Mouse (Mus musculus) kidney, adult 9 months (tissue): Measurements from ENCODE around the gene Irs1.

Experiments used
- DNase-seq: peaks from one replicate; pipeline ENCODE4 v3.0.0; 2022

Irs1 gene

DNA sequence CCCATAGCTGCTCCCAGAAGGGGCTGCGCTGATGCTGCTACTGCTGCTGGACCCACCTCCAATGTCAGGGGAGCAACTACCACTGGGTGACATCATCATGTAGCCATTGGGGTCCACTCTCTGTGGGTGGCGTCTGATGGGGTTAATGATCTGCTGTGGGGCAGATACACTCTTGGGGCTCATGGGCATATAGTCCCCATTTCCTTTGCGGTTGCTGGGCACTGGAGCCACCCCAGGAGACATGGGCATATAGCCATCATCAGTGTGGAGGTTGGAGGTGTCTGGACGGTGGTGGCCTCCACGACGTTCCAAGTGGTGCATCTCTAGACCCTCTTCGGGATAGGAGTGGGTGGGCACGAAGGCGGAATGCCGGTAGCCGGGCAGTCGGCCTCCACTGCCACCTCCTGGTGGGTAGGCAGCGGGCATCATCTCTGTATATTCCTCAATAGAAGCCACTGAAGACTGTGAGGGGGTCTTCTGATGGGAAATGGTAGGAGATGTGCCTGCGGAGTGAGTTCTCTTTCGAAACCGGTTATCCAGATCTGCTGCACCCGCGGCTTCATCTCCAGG is 2.7 kb downstream of the Irs1 start:
- no peak for DNase-seq

DNA sequence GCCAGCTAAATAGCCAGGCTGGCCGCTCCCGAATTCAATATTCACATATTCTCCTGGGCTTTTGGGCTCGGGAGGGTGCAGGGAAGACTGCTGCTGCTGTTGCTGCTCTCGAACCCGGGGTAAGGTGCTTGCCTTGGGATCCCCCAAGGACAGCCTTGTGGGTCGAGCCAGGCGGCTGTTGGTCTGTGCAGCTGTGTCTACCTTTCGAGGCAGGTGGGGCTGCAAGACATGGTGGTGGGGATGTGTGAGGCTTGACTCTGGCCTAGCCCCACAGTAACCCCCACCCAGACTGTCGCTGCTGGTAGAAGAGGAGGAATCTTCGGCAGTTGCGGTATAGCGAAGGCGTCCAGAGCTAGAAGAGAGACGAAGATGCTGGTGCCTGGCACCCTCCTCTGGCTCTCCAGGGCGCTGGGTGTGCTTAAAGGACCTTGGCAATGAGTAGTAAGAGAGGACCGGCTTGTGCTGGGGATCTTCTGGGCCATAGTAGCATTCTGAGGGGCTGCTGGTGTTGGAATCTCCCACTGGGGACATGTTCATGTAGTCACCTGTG is 3.4 kb downstream of the Irs1 start:
- no peak for DNase-seq

DNA sequence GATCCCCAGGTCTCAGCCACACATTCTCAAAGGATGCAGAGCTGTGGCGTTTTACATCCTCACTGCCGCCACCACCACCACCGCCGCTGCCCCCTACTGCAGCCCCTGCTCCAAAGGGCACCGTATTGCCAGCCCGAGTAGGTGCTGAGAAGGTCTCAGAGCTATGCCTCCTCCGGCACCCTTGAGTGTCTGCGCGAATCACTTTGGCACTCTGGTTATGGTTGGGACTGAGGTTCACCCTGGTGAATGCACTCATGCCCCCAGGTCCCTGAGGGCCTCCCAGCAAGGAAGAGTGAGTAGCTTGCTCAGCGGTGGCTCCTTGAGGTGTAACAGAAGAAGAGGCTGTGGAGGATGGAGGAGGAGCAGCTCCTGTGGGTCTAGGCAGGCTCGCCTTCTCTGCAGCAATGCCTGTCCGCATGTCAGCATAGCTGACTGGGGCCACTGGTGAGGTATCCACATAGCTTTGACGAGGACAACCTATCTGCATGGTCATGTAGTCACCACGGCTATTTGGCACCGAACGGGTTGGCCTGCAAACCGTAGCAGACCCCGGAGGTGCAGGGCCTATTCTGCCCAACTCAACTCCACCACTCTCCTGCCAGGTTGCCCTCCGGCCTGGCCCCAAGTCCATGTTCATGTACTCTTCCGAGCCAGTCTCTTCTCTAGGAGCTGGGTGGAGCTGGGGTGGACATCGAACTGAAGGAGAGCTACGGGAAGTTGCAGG is 4.0 kb downstream of the Irs1 start:
- peak; percentile 12 for DNase-seq

- no peak for DNase-seq
Measured at GRCm38 (mm10) chr1:82286190-82287051, 4.8 kb downstream of the Irs1 start.

DNA sequence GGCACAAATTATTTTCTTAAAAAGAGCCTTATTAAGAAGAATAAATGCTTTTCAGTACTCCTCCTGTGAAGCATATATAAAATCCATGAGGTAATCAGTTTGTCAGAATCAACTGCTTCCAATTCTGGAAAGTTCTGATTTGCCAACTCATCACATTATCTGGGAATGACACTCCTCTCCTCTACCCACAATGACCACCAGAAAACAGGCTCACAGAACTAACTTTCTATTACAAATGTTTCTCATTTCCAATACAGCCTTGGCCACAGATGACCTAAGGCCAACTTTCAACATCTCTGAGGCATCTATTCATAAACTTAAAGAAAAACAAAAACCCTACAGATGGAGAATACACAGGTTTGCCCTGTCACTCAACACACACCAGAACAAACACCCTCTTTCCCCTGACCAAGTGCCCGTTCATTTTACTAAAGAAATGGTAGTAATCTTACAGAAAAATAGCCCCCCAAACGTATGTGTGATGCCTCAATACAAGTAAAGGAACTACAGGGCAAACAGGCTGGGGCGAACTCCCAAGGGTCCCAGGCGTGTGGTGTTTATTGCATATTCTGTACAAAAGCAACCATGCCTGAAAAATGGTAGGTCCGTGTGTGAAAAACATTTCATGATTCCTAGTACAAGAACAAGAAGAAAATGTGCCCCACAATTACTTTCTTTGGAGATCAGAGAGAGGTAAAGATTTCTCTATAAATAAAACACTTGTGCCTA is 5.6 kb downstream of the Irs1 start:
- DNase-seq, result no peak

- no peak for DNase-seq
Measured at GRCm38 (mm10) chr1:82284403-82284802, 6.8 kb downstream of the Irs1 start.

DNA sequence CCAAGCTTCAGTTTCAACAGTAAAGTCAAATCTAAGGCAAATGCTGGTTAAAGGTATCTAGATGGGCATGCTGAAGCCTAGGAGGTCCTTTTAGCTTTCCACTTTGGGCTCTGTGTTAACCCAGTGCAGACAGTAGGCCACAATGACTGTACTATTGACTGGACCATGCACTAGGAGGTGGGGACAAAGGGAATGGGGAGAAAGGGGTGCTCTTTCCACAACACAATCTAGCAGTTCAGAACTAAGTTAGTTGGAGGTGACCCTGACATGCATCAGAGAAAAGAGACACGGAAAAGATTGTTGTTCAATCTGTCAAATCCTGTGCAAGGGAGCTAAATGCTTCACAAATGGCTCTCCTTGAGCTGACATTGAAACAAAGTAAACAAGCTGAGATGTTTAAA is 7.3 kb downstream of the Irs1 start:
- DNase-seq, result peak; percentile 47

GRCm38 (mm10) chr1:82282992-82283611 is 8.1 kb downstream of the Irs1 start:
- peak; percentile 88 for DNase-seq

DNA sequence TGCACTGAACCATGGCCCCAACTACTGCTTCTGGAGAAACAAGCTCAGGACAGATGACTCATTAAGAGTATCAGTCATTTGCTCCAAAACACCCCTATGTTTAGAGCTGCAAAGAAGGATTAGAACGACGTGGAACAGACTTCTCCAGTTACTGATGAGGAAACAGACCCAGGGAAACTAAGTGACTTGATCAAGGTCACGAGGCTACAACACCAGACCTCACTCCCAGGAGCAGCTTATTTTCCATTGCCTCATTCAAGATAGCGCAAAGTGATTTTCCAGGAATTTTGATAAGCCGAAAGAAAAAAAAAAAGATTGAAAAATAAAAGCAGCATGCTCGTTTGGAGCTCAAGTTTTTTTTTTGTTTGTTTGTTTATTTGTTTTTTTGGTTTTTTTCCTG is 9.4 kb downstream of the Irs1 start:
- DNase-seq, result no peak

DNA sequence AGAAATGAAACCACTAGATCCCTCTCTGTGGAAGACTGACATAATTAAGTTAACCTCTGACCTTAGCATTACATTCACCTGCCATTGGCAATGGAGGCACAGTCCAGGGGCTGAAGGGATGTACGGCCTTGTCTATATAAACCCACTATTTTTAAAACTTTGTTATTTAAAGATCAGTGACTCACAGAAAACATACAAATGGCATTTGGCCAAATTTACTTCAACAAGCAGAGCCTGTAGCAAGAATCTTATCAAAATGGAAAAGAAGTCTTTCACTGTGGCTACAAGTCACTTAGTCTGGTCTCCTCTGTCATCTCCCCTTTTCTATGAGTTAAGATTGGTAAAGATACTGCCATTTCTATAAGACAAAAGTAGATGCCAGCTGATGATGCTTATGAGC is 11.4 kb downstream of the Irs1 start:
- DNase-seq, result no peak

- no peak for DNase-seq
Measured at GRCm38 (mm10) chr1:82274361-82274760, 16.9 kb downstream of the Irs1 start.

GRCm38 (mm10) chr1:82273529-82273928 is 17.7 kb downstream of the Irs1 start:
- DNase-seq, result no peak

GRCm38 (mm10) chr1:82272231-82272630 is 19.0 kb downstream of the Irs1 start:
- DNase-seq, result no peak

DNA sequence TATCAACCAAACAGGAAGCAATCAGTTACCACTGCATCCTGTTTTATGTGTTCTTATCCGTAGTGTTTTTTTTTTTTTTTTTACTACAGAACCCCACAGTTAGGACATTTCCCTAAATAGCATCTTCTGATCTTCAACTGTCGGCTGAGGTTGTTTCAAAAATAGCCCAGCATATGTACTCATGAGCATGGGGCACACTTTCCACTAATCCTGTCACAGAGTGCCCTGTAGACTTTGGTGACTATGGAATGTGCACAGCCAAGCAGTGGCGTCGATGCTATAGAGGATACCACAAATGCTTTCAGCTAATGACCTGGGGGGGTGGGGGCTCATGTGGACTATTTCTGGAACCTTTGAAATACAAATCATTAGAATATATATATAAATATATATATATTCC is 23.7 kb downstream of the Irs1 start:
- no peak for DNase-seq

DNA sequence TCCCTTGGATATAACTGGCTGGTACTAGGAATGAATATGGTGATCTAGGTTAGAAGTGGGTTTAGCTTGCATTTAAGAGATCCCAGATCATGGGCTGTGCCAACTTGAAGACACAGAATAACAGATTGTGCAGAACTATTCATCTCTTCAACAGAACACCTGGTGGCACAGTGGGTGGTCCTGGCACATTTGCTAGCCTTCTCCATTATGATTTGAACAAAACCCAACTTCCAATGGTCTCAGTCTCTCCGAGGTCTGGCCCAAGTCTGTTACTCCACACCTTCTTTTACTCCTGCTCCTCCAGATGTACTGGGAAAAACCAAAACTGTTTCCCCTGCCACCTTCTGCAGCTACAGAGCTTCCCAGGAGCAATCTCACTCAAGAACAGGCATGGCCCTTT is 28.9 kb downstream of the Irs1 start:
- DNase-seq, result no peak

- no peak for DNase-seq
Measured at GRCm38 (mm10) chr1:82261638-82262037, 29.6 kb downstream of the Irs1 start.

DNA sequence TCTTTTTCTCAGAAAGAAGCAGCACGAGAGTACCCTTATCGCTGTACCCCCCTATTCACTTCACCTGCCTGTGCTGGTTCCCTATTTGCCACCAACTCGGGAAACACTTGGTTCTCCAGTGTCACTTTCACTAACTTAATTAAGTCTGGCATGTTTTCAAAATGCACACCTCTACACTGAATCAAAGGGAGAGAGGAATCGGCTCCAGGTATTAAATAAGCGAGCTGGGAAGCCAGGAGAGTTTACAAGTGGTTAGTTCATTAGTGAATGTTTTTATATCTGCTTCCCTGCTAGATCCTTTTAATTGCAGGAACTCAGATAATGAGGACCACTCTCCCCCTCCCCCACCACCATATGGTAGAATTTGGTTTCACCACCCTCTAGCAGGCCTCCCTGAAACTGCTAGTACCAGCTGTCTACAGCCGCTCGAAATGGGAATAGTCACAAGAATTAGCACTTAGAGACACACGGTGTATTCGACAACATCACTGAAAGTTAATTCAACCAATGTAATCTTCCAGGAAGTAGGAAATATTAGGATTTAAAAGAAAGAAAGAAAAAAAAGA is 30.1 kb downstream of the Irs1 start:
- DNase-seq, result no peak

- DNase-seq, result no peak
Measured at GRCm38 (mm10) chr1:82260055-82260454, 31.2 kb downstream of the Irs1 start.

- no peak for DNase-seq
Measured at GRCm38 (mm10) chr1:82258331-82258730, 32.9 kb downstream of the Irs1 start.

GRCm38 (mm10) chr1:82257457-82257856 is 33.8 kb downstream of the Irs1 start:
- DNase-seq, result no peak

DNA sequence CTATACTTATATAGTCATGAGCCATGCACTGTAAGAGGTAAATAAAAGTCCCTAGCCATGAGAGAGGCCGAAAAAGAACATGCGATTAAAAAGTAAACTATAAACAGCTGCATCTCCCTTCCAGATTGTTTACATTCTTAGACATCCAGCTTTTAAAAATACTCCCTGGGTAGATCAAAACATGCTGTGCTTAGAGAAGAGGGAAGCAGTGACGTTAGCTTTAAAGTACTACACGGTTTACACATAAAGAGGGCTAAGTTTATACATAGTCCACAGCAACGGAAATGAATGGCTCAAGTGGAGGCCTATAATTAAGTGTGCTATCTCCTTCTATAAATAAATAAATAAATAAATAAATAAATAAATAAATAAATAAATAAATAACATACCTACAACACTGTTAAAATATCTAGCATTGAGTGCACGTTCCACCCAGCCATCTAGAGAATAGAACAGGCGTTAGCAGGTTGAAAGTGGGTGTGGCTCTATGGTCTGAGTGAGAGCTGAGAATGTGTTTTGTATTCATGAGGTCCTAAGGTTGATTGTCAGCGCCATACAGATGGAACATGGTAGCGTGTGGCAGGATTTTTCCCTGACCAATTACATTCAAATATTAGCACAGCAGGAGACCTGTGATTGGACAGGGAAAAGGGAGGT is 37.3 kb downstream of the Irs1 start:
- no peak for DNase-seq
